ENCODE assay signal across 18 mouse cellular contexts in the genomic region with DNA sequence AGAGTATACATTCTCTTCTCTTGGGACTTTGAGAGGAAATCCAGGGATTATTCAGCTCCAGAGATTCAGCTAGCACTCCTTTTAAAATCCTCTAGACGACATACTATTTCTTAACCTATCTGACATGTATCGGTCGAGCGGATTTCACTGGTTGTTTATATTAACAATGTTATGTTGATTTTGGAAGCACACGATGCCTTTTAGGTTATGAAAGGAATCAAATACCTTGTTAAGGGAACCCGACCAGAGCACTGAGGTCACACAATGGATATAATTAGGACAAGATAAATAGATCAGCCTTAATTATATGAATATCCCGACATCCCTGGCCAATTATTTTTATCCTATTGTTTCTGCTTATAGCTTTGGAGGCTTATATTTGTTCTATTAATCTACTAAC.
"Had no signal": no experiment of that assay in that cellular context is flagged by ENCODE, and none has a peak within 500 bp of the region (broad histone marks: within the 10 kb centered on the region; RNA-seq: fewer than 3 reads in every experiment).

No protein-coding gene starts in this region.

- H3K36me3 ChIP-seq: lung, embryonic 15.5 days; midbrain, embryonic 13.5 days; midbrain, embryonic 15.5 days; neural tube, embryonic 12.5 days; stomach, embryonic 15.5 days had no signal

- H3K4me2 ChIP-seq: lung, embryonic 15.5 days; midbrain, embryonic 11.5 days; midbrain, embryonic 13.5 days; midbrain, embryonic 15.5 days; neural tube, embryonic 12.5 days; stomach, embryonic 15.5 days had no signal

- ATAC-seq: liver, postnatal 0 days; lung, postnatal 0 days; midbrain, embryonic 13.5 days; midbrain, embryonic 15.5 days had no signal

- H3K9me3 ChIP-seq: lung, embryonic 15.5 days; megakaryocyte, embryonic 14.5 days; midbrain, embryonic 13.5 days; midbrain, embryonic 15.5 days; neural tube, embryonic 12.5 days; stomach, embryonic 15.5 days had no signal

- H3K9ac ChIP-seq: liver, postnatal 0 days; lung, embryonic 15.5 days; midbrain, embryonic 13.5 days; midbrain, embryonic 15.5 days; neural tube, embryonic 12.5 days; stomach, embryonic 15.5 days had no signal

- H3K4me3 ChIP-seq: lung, embryonic 15.5 days; megakaryocyte, embryonic 14.5 days; midbrain, embryonic 13.5 days; midbrain, embryonic 15.5 days; neural tube, embryonic 12.5 days; stomach, embryonic 15.5 days had no signal

- H3K27ac ChIP-seq: lung, embryonic 15.5 days; macrophage; midbrain, embryonic 13.5 days; midbrain, embryonic 15.5 days; neural tube, embryonic 12.5 days; stomach, embryonic 15.5 days; stomach, postnatal 0 days had no signal

- DNase-seq: liver, postnatal 0 days; lung, adult 2 months; lung, postnatal 14 days; lung, postnatal 36 days; right cerebral cortex, postnatal 14 days; thymus, adult 2 months; thymus, postnatal 25 days; thymus, postnatal 4 days had no signal

- H3K4me1 ChIP-seq: lung, embryonic 15.5 days; megakaryocyte, embryonic 14.5 days; midbrain, embryonic 13.5 days; midbrain, embryonic 15.5 days; neural tube, embryonic 12.5 days; stomach, embryonic 15.5 days had no signal

- H3K27me3 ChIP-seq: lung, embryonic 15.5 days; megakaryocyte, embryonic 14.5 days; midbrain, embryonic 13.5 days; midbrain, embryonic 15.5 days; neural tube, embryonic 12.5 days; stomach, embryonic 15.5 days had no signal
